Mouse (Mus musculus) cortical plate, adult 2 months (tissue): Measurements from ENCODE around the gene U90926. TPM values are rescaled to one million over a fixed set of nuclear protein-coding genes. Genes with fewer than 3 reads are reported as not detected.

Experiments used
- H3K27ac ChIP-seq: fragments of 200-500 bp; 2 replicates; pipeline ENCODE4 v1.5.1; 2012; ENCODE audit warnings: low read length, control low read depth, inconsistent platforms; ENCODE audit not compliant: insufficient read depth
- H3K4me1 ChIP-seq: fragments of 200-500 bp; 2 replicates; pipeline ENCODE4 v1.6.1; 2011; ENCODE audit warnings: low read length; ENCODE audit not compliant: control insufficient read depth, insufficient read depth
- H3K4me3 ChIP-seq: fragments of 200-500 bp; 2 replicates; pipeline ENCODE4 v1.5.1; 2011; ENCODE audit warnings: mild to moderate bottlenecking, low read length, control low read depth; ENCODE audit not compliant: insufficient read depth
- CTCF ChIP-seq: fragments of 200-500 bp; IDR thresholded peaks from 2 replicates; pipeline ENCODE4 v1.5.1; 2011; ENCODE audit warnings: mild to moderate bottlenecking, control low read depth, low read length; ENCODE audit not compliant: insufficient read depth; ENCODE audit errors: extremely low read depth
- POLR2A ChIP-seq: fragments of 200-500 bp; IDR thresholded peaks from 2 replicates; pipeline ENCODE4 v1.6.1; 2011; ENCODE audit warnings: mild to moderate bottlenecking, low read length, control low read depth; ENCODE audit not compliant: insufficient read depth; ENCODE audit errors: extremely low read depth
- polyA plus RNA-seq: library from polyadenylated mRNA; depleted of rRNA; stranded (reverse); fragments of >200 nt; gene quantifications from 2 replicates; pipeline ENCODE4 v1.2.3, GENCODE M21; 2012

Gene U90926
- polyA plus RNA-seq, 1 experiment: not detected

GRCm38 (mm10) chr5:92219826-92220225 is 4.6 kb upstream of the U90926 start:
- Histone ChIP-seq H3K4me1 (no peaks in the 10 kb centered on the region), H3K4me3 (no peak overlapping the region), H3K27ac (no peak overlapping the region)
- TF ChIP-seq POLR2A (no peak), CTCF (no peak)

- H3K4me1 ChIP-seq: no peaks in the 10 kb centered on the region
- no peak overlapping the region for H3K27ac ChIP-seq
- no peak overlapping the region for H3K4me3 ChIP-seq
- TF ChIP-seq POLR2A (no peak), CTCF (no peak)
Measured at GRCm38 (mm10) chr5:92218915-92219793, 3.9 kb upstream of the U90926 start.

GRCm38 (mm10) chr5:92212231-92212630 is 3.0 kb downstream of the U90926 start:
- H3K4me3 ChIP-seq: no peak overlapping the region
- TF ChIP-seq POLR2A: no peak
- TF ChIP-seq CTCF: no peak
- no peak overlapping the region for H3K27ac ChIP-seq

GRCm38 (mm10) chr5:92210205-92210604 is 5.0 kb downstream of the U90926 start:
- Histone ChIP-seq H3K4me1 (no peaks in the 10 kb centered on the region), H3K4me3 (no peak overlapping the region), H3K27ac (no peak overlapping the region)
- no peak for TF ChIP-seq POLR2A
- TF ChIP-seq CTCF: no peak

More at GRCm38 (mm10) chr5:92212231-92212630, 3.0 kb downstream of the U90926 start:
- H3K4me1 ChIP-seq: no peaks in the 10 kb centered on the region

GRCm38 (mm10) chr5:92206121-92206520 is 9.1 kb downstream of the U90926 start:
- no peak overlapping the region for H3K4me3 ChIP-seq
- H3K27ac ChIP-seq: no peak overlapping the region
- TF ChIP-seq POLR2A (no peak), CTCF (no peak)
- no peaks in the 10 kb centered on the region for H3K4me1 ChIP-seq

GRCm38 (mm10) chr5:92205706-92206105 is 9.5 kb downstream of the U90926 start:
- H3K27ac ChIP-seq: no peak overlapping the region
- no peak for TF ChIP-seq CTCF
- no peak for TF ChIP-seq POLR2A
- H3K4me1 ChIP-seq: no peaks in the 10 kb centered on the region
- no peak overlapping the region for H3K4me3 ChIP-seq

GRCm38 (mm10) chr5:92205184-92205583 is 10.0 kb downstream of the U90926 start:
- Histone ChIP-seq H3K4me1 (no peaks in the 10 kb centered on the region), H3K4me3 (no peak overlapping the region), H3K27ac (no peak overlapping the region)
- TF ChIP-seq CTCF (no peak), POLR2A (no peak)

GRCm38 (mm10) chr5:92204162-92205036 is 10.8 kb downstream of the U90926 start:
- no peak overlapping the region for H3K4me3 ChIP-seq
- no peak overlapping the region for H3K27ac ChIP-seq
- no peaks in the 10 kb centered on the region for H3K4me1 ChIP-seq
- TF ChIP-seq POLR2A (no peak), CTCF (no peak)

- TF ChIP-seq CTCF (no peak), POLR2A (no peak)
- Histone ChIP-seq H3K4me3 (no peak overlapping the region), H3K27ac (no peak overlapping the region), H3K4me1 (no peaks in the 10 kb centered on the region)
Measured at GRCm38 (mm10) chr5:92198266-92198665, 16.9 kb downstream of the U90926 start.
